Mouse (Mus musculus) cerebellum, postnatal 4 days (tissue): ENCODE measurements around the gene Minos1.

ENCODE experiments used
- DNase-seq, 2 experiments: peaks; one replicate each; pipeline ENCODE4 v3.0.0; 2022; ENCODE audit warnings: low spot score in 2 of 2, mixed read lengths in 1 of 2

Gene Minos1

DNA sequence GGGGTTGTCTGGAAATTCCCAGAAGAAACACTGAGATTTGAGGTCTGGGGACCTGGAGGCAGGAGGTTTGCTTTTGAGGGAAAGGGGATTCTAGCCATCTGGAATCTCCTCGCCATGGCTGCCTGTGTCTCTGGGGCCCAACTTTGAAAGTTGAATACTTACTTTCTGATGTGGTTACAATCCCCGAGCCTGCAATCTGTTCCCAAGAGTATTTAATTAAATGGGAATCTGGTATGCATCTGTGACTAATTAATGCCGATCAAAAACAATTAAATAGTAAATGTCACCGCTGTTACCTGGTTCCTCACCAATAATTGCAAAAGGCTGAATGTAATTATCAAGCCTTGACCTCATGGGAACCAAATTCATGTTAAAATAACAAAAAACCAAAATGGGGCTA is 13.7 kb upstream of the Minos1 start:
- DNase-seq = no peak

DNA sequence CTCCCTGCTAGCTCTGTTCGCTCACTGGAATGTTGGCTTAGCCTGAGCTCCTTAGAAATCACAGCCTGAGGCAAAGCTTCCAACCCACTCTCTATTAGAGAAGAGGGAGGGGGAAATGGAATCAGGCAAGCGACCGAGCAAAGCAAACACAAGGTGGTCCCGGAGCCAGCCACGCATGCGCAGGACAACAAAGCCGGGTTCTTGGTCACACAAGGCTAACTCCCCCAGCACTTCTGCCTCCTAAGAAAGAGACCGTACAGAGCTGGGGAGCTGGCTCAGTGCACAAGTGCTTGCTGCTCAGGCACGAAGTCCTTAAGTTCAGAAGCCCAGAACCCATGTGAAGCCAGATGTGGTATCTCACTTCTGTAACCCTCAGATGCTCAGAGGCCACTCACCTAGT is 12.1 kb upstream of the Minos1 start:
- DNase-seq = peak in 1 of 2 experiments; percentile 16

DNA sequence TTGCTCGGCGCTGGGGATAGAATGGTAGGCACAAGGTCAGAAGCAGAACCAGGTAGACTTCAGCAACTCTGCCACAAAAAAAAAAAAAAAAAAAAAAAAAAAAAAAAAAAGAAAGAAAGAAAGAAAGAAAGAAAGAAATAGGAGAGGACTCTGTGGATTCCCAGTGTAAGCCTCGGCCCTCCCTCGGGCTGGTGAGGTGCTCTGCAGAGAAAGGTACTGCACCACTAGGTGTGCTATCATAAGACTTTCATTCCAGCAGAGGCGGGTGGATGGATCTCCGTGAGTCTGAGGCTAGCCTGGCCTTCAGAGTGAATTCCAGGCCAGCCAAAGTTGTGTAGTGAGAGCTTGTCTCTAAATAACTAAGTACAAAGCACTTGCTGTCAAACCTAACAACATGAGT is 10.9 kb upstream of the Minos1 start:
- DNase-seq = no peak

DNA sequence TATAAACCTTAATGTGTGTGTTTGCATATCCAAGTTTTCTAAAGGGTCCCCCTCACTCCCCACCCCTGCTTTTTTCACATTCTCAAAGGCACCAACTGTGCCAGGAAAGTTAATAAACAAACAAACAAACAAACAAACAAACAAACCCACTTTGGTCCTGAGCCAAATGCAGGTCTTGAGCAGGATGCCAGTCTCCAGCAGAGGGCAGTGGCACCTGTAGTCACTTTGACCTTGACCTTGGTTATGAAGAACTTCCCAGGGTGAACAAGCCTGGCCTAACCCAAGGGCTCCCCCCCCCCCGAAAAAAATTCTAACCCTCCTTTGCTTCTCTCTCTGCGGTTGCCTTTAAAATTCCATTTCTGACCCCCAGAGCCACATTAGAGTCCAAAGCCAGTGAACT is 9.4 kb upstream of the Minos1 start:
- DNase-seq = no peak

DNA sequence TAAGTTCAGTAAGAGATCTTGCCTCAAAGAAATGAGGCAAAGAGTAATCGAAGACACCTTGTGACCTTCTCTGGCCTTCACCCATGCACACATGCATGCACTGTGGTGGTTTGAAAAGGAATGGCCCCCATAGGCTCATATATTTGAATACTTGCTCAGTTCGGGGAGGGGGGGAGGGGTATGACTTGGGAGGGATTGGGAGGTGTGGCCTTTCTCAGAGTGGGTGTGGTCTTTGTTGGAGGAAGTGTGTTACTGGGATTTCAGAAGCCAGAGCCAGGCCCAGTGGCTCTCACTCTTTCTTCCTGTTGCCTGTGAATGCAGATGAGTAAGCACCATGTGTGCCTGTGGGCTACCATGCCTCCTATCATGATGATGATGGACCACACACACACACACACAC is 5.1 kb upstream of the Minos1 start:
- no peak for DNase-seq

DNA sequence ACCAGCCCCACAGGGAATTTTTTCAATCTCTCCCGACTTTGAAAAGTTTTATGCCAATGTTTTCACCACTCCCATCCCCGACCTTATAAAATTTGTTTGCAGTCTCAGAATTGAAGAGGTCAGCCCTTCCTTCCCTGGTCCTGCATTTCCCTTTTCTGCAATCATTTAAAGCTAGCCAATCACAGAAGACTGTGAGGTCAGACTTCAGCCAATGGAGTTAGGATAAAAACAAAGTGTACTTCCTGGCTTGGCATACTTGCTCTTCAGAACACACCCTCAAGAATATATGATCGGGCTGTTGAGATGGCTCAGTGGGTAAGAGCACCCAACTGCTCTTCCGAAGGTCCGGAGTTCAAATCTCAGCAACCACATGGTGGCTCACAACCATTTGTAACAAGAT is 2.2 kb upstream of the Minos1 start:
- no peak for DNase-seq

DNA sequence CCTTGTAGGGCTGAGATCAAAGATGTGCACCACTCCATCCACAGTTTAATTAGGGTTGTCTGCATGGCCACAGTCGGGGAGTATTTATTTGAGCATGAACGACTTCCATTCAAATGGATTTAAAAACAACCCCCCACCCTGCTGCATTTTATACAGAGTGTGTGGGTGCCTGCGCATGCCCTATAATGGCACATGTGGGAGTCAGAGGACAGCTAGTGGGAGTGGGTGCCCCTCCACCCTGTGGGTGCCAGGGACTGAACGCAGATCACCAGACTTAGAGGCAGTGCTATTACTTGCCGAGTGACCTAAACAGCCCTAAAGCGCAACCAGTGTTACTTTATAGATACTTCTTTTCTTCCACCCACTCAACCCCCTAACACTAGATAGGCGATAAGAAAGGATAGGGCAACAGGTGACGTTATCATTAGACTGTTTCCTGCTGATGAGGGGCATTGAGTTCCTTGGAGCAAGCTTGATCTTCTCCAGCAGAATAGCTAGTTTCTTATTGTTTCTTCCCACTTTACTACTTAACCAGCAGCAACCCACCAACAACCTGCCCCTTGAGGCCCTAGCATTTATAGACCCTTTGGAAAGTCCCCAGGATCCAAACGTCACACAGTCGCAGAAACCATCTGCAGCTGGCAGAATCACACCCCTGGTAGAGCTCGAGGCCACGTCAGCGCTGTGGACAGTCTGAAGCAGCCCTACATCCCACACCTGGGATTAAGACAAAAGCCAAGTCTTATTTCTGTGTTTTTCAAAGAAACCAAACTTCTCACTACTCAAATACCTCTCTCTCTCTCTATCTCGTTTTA is 1.2 kb upstream of the Minos1 start:
- DNase-seq = no peak

DNA sequence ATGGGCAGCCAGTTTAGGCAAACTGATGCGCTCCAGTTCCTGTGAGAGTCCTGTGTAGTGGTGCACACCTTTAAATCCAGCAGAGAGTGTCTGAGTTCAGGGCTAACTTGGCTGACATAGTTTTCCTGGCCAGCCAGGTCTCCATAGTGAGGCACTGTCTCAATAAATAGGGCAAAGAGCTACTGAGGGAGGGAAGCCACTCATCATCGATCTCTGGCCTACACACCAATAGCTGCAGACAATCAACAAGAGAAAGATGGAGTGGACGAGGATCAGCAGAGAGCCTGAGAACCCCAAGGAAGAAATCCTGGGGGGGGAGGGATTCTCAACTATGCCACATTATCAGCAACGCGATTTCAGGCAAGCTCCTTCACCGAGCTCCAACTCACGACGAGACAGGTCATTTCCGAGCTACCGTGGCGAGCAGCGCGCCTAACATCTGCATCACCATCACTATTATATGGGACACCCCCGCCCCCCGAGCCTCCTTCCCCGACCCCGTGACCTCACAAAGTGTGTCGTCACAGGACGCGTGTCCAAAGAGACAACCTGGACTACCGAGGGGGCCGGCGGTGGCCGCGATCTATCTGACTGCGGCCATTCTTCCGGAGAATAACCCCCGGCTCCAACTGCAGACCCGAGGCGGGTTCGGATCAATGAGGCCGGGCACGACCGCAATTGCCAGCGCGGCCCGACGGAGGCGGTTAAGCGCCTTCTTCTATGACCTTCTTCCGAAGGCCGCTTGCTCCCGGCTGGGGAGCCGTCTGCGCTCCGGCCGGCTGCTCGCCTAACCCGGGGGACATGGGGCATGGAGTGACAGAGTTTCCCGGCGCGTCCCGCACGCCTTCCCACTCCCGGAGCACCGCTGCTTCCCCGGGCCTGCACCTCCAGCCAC is 860 bp downstream of the Minos1 start:
- peak in 1 of 2 experiments; percentile 36 for DNase-seq

DNA sequence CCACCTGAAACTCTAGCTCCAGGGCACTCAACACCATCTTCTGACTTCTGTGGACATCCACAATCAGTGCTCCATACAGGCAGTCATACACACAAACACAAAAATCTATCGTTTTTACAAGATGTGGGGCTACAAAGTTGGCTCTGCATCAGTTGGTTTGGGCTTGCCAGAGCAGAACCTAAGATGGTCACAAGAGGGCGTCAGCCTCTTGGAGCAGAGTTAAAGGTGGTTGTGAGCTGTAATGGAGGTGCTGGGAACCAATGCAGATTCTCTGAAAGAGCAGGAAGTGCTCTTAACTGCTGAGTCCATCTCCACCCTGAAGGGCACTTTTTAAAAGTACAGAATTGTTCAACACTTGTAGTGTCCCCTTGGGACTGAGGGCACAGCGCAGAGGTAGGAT is 4.4 kb downstream of the Minos1 start:
- no peak for DNase-seq

DNA sequence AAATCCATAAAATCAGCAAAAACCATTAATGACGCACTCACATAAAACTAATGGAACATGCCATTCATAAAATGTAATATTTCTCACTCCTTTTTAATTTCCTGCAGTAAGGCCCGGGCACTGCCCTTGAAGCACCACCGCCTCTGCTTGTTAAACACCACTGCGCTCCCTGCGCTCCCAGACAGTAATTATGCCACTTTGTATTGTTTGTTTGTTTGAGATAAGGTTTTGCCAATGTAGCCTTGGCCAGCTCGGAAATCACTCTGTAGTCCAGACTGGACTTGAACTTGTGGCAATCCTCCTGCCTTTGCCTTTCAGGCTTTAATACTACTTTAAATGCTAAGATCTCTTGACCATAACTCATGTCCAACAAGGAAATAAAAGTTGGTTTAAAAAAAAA is 6.0 kb downstream of the Minos1 start:
- no peak for DNase-seq

DNA sequence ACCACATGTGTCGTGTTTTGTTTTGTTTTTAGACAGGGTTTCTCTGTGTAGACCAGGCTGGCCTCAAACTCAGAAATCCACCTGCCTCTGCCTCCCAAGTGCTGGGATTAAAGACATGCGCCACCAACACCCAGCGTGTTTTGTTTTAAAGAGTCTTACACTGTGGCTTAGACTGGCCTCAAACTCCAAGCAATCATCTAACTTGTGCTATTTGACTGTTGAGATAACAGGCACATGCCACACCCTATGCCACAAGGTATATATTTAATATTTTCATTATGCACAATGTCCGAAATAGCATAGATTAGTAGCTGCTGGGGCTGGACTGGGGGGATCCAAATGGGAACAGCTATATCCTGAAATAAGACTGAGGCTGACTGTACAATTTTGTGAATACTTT is 8.4 kb downstream of the Minos1 start:
- DNase-seq = no peak

DNA sequence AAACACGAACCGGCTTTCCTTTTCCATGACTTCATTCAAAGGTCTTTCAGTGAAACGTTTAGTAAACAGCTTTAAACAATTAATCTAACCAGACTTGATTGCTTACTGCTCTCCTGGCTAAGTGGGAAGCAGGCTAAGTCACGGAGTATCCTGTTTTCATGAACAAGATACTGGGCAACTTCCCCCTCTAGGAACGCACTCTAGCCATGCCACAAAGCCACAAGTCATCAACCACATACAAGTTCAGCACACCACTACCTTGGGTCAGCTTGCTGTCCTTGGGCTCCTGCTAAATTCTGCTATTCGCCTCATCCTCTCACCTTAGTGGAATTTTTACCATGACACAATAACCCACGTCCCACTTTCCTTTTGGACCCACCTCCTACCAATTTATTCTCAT is 9.9 kb downstream of the Minos1 start:
- DNase-seq = no peak

DNA sequence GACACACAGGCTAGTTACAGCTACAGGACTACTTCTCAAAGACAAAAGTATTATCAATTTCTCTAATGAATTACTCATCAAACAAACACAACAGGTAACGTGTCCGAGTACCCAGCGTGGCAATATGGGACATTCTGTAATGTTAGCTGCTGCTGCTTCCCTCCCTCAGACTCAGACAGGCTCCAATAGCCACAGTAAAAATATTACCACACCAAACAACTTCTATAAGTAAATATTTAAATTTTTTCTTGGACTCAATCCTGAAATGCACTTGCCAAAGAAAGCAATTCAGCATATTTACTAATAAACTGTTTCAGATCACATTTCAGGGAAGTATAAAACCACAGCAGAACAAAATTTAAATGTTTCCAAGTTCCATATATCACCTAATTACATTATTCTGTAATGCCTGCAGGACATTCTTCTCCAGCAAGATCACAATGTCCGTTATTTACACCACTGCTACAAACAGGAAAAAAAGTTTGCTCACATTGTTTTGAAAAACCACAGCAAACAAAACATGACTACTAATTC is 10.6 kb downstream of the Minos1 start:
- DNase-seq = no peak

DNA sequence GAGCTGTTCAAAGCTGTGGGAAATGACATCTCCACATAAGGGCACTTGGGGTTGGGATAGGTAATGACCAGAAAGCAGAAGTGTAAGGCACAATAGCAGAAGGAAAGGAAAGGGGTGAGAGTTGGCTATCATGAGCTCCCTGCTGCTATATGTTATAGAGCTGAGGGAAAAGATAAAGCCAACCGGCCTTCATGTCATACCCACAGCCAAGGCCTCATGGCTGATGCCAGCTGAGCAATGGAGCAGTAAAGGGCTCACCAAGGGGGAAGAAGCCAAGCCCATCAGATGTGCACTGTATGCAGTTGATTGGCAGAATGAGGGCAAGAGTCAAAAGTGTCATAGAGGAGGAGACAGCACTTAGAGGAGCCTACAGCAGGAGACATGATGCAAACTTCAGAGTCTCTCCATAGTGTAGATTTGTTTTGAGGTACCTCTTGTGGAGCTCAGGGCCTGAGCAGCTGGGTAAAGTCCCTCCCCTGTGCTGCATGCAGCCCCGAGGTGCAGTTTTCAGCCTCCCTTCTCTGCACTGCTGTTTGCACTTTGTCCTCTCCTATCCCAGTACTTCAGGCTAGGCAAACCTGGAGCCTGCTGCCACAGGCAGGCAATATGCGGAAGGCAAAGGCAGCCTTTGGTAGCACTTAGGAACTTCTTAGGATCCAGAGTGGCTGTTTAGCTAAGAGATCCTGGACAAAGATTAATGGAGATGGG is 14.4 kb downstream of the Minos1 start:
- no peak for DNase-seq

DNA sequence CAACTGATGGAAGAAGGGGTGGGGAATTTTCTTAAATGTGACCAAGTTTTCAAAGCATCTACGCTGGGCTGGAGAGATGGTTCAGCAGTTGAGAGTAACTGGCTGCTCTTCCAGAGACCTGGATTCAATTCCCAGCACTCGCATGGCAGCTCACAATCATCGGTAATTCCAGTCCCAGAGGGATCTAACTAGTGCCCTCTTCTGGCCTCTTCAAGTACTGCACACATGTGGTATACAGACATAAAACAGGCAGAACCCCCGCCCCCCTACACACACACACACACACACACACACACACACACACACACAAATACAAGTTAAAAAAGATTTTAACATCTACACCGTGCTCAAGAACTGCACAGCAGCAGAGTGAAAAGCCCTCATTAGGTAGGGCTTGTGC is 15.2 kb downstream of the Minos1 start:
- DNase-seq = no peak

DNA sequence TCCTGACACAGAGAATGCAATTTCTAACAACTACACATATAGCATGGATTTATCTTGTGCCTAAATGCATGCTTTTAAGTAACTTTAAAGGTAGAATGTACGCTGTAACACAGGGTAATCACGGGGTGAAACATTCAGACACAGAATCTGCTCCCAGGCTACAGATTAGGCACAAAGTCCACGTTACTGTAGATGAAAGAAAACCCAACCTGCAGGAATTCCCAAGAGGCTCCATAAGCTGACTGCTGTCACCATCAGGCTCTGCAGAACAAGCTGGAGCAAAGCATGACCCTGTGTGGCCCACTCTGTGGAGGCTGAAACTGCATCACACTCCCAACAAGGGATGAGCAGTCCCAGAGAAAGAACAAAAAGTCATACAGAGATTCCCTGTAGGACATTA is 18.4 kb downstream of the Minos1 start:
- no peak for DNase-seq

DNA sequence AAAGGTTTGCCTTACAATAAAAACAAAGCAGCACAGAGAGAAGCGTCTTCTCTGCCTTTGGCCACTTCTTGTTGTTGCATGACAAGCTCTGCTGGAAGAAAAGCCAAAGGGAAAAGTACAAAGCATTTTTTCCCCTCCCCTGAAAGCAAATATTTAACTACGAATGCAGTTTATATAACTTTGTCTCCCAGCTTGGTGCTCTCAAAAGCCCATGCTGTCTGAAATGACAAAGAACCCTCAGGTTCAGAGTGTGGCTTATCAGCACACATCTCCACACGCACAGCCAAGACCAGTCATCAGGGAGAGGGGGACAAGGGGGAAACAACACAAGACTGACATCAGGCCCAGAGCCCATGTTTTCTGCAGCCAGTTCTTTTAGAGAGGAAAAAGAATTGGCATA is 19.5 kb downstream of the Minos1 start:
- no peak for DNase-seq

DNA sequence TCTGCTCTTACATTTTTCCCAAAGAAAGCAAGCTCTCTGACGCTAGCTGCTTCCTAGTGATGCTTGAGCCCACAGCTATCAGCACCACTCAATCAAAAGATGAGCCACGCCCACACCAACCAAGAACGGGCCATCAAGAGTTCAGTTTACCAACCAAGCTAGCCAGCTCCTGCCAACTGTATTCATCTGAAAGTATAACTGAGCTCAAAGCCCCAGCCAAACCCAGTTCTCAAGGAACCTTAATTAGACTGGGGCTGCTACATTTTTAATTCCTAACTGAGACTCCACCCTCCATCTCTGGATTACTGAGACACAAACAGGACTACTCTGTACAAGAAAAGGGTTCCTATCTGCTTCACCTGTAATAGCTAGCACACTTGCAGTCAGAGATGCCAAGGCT is 20.1 kb downstream of the Minos1 start:
- DNase-seq = no peak

DNA sequence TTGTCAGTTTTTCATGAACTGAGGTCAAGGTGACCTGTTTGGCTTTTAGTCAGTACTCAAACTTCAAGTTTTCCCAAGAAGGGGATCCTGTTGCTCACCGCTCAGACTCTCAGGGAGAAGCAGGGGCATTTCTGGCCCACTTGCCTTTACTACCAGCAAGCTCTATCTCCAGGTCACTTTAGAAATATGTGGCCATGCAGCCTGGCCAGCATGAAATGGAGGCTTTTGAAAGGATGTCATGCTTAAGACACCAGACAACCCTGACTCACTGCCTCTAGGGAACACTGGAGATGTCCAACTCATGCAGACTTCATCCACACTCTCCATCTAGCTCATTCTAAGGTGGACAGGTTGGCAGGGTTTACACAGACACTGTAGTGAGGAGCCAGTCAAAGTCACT is 25.5 kb downstream of the Minos1 start:
- no peak for DNase-seq

DNA sequence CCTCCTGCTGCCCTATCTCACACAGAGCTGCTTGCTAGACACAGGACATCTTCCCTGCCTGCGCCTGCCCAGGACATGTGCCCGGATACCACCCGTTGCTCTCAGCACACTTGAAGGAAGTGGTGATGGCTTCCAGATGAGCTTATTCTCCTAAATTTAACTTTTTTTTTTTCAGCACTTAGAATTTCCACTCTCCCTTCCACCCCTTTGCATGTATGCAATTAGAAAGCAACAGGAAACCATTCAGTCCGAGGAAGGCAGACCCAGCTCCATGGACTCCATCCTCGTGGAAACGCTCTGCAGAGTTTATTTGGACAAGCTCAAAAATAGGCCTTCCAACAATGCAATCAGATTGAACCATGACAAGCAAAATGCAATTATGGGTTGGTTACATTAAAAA is 29.4 kb downstream of the Minos1 start:
- no peak for DNase-seq

DNA sequence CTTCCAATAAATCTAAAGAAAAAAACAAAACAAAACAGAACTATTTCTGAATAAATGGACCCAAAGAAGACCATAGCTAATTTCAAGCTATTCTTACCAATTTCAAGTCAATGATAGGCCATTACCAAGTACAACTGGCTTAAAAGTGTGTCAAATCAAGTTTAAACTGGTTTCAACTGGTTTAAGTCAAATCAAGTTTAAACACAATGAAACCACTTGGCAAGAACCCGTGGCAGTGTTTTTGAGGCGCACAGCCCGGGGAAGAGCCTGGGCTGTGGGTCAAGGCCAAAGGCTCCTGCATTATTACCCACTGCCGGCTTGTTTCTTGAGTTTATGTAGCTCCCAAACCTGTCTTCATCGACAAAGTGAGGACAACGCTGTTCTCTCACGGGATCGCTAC is 30.6 kb downstream of the Minos1 start:
- DNase-seq = no peak

DNA sequence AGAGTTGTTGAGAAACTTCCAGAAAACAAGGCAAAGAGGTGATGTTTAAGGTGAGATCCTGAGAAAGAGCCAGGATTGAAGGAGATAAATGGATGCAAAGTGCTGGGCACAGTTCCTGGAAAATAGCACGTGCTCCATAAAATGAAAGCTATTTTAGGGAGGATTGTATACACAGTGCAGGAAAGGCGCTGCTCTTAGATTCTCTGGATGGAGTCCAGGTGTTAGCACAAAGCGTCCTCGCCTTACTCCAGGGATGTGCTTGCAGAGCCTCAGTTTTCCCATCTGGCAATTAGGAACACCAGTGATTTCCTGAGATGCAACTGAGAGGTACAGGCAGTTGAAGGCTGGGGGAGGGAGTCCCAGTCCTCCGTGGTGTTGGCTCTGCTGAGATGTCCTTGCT is 34.7 kb downstream of the Minos1 start:
- DNase-seq = no peak
